Mouse (Mus musculus) midbrain, postnatal 0 days (tissue): Measurements from ENCODE around the gene Tent5c. TPM values are rescaled to one million over a fixed set of nuclear protein-coding genes. Genes with fewer than 3 reads are reported as not detected.
A peak's percentile ranks its signal among the peaks of the same experiment; 100 is the strongest.
"Not testable (repeated sequence)": the region's sequence is repeated elsewhere in the genome, so short reads cannot be mapped to it uniquely, and the experiment has no call there.

Experiments used
- ATAC-seq: fragments of 200-750 bp; cut with Nextera tagmentation; 2 replicates; pipeline ENCODE4 v1.8.0; 2017; ENCODE audit warnings: moderate number of reproducible peaks, mild to moderate bottlenecking, moderate TSS enrichment, moderate library complexity; ENCODE audit not compliant: low FRiP score
- DNase-seq: peaks from one replicate; pipeline ENCODE4 v3.0.0-alpha.2; 2015; ENCODE audit warnings: low spot score
- H3K27ac ChIP-seq: fragments of 300-500 bp; sonication (generic); 2 replicates; pipeline ENCODE4 v1.5.1; 2014; ENCODE audit warnings: low read depth, mild to moderate bottlenecking, low read length, mixed read lengths
- H3K27me3 ChIP-seq: fragments of 300-500 bp; sonication (generic); 2 replicates; pipeline ENCODE4 v1.6.1; 2014; ENCODE audit warnings: low read length, control low read depth, mixed read lengths; ENCODE audit not compliant: insufficient read depth
- H3K36me3 ChIP-seq: fragments of 300-500 bp; sonication (generic); 2 replicates; pipeline ENCODE4 v1.6.1; 2014; ENCODE audit warnings: low read length, control low read depth, mixed read lengths; ENCODE audit not compliant: insufficient read depth
- H3K4me1 ChIP-seq: fragments of 300-500 bp; sonication (generic); 2 replicates; pipeline ENCODE4 v1.6.1; 2014; ENCODE audit warnings: mild to moderate bottlenecking, control low read depth, antibody characterized with exemption, low read length, mixed read lengths; ENCODE audit not compliant: insufficient read depth
- H3K4me2 ChIP-seq: fragments of 300-500 bp; sonication (generic); 2 replicates; pipeline ENCODE4 v1.6.1; 2014; ENCODE audit warnings: low read depth, mild to moderate bottlenecking, low read length, mixed read lengths; ENCODE audit not compliant: poor library complexity, severe bottlenecking
- H3K4me3 ChIP-seq: fragments of 300-500 bp; sonication (generic); 2 replicates; pipeline ENCODE4 v1.5.1; 2014; ENCODE audit warnings: low read depth, mild to moderate bottlenecking, low read length, moderate library complexity
- H3K9ac ChIP-seq: fragments of 300-500 bp; sonication (generic); replicated peaks from 2 replicates; pipeline ENCODE4 v1.6.1; 2014; ENCODE audit warnings: mild to moderate bottlenecking, low read length, moderate library complexity, mixed read lengths; ENCODE audit not compliant: poor library complexity, severe bottlenecking
- H3K9me3 ChIP-seq: fragments of 300-500 bp; sonication (generic); 2 replicates; pipeline ENCODE4 v1.6.1; 2016; ENCODE audit warnings: low read length, control low read depth
- CTCF ChIP-seq: IDR thresholded peaks from 2 replicates; pipeline ENCODE4 v1.5.1; 2016; ENCODE audit warnings: antibody characterized with exemption, mild to moderate bottlenecking
- WGBS: fragments of 180-500 bp; shearing (Covaris S2); extraction: QIAGEN DNeasy Blood & Tissue Kit; methylation state at CpG from one replicate; pipeline ENCODE4 v1.1.7; 2014; 5-methylcytosine and 5-hydroxymethylcytosine counted together
- polyA plus RNA-seq: library from polyadenylated mRNA; unstranded; fragments of >200 nt; fragmentation: Nextera tagmentation; extraction: Ambion mirVana; gene quantifications from 2 replicates; pipeline ENCODE4 v1.2.1, GENCODE M21; 2015
- total RNA-seq: library from RNA; depleted of rRNA; stranded (reverse); fragments of >200 nt; gene quantifications from 2 replicates; pipeline ENCODE4 v1.2.3, GENCODE M21; 2014

Gene Tent5c
- total and polyA plus RNA-seq, 2 experiments from 2014 or later, result 0.69 to 1.9 TPM

DNA sequence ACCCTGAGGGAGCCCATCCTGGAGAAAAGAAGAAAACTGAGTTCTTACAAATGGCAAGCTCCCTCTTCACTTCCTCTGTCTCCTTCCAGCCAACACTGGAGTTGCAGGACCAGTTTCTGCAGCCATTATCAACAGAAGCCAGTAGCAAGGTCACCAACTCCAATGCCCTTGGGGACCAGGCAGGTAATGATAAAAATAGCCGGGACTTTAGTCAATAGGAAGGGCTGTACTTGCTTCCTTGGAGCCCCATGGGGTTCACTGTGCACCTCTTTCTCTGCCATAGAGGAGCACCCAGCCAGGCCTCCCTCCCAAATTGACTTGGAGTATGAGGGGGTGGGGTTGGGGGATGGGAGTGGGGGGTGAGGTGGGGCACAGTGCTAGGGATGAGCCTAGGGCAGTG lies 70.7 kb downstream of the Tent5c start:
- Histone ChIP-seq H3K4me2 (no peak overlapping the region), H3K27ac (no peak overlapping the region), H3K36me3 (no peaks in the 10 kb centered on the region), H3K27me3 (no peaks in the 10 kb centered on the region), H3K9me3 (no peaks in the 10 kb centered on the region), H3K9ac (no peak overlapping the region), H3K4me1 (no peaks in the 10 kb centered on the region), H3K4me3 (no peak overlapping the region)
- no peak for TF ChIP-seq CTCF
- WGBS, result 65% methylated on average over 1 of the region's 1 CpGs
- DNase-seq (no peak), ATAC-seq (no peak)

DNA sequence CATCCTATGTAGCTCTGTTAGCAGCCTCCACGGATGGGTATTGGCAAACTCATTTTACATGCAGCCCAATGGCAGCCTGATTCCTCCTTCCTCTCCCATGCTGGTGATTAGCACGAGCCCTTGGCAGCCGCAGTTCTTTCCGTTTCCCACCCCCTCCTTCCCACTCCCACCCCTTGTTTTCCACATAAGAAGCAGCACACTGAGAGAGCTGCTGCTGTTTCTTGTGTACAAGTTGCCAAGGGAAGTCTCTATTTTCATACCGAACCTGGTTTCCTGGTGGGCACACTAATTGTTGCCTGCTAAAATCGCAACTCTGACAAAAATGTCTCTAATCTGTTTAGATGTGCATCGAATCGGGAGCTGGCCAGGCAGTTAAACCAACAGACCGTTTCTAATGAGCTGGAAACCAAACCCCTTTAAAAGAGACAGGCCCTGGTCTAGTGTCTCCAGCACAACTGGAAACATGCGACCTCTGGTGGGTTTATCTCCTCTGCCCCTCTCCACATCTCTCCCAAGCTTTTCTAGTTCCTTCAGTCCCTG lies 71.3 kb downstream of the Tent5c start:
- H3K4me3 ChIP-seq, result no peak overlapping the region
- peak; percentile 11; the same call in 1 of the 2 replicates for TF ChIP-seq CTCF
- WGBS, result 9% methylated on average over 10 of the region's 10 CpGs

DNA sequence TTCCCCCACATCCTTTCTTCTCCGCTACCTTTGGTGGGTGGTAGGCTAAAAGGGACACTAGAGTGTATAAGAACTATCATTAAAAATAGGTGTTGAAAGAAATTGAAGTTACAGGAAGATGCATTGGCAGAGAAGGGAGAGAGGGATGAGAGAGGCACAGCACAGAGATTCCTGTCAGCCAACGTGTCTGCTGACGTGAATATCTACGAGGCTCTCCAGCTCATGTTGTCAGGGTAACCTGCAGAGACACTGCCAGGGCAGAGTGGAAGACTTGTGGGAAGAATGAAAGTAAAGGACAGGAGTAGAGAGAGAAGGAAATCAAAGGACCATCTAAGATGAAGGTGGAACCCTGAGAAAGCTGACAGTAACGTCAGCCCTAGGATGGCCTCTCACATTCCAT lies 73.5 kb downstream of the Tent5c start:
- 72% methylated on average over 5 of the region's 5 CpGs for WGBS
- no peak overlapping the region for H3K4me2 ChIP-seq
- ATAC-seq, result no peak

More for the DNA sequence above, 71.3 kb downstream of the Tent5c start:
- ATAC-seq (peak; percentile 59; the same call in 1 of the 2 replicates), DNase-seq (peak; percentile 73)
- Histone ChIP-seq H3K9me3 (no peaks in the 10 kb centered on the region), H3K27ac (no peak overlapping the region), H3K27me3 (no peaks in the 10 kb centered on the region), H3K4me2 (peak overlapping the region; percentile 19; the same call in 1 of the 2 replicates), H3K9ac (no peak overlapping the region), H3K4me1 (no peaks in the 10 kb centered on the region), H3K36me3 (no peaks in the 10 kb centered on the region)

DNA sequence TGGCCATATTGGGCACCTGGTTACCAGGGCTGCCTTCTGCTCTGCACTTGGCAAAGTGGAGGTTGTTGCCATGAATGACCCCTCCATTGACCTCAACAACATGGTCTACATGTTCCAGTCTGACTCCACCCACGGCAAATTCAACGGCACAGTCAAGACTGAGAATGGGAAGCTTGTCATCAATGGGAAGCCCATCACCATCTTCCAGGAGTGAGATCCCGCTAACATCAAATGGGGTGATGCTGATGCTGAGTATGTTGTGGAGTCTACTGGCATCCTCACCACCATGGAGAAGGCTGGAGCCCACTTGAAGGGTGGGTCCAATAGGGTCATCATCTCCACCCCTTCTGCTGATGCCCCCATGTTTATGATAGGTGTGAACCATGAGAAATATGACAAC lies 75.5 kb downstream of the Tent5c start:
- H3K27ac ChIP-seq, H3K27me3 ChIP-seq, H3K4me1 ChIP-seq, H3K4me2 ChIP-seq, H3K9ac ChIP-seq, H3K9me3 ChIP-seq, H3K4me3 ChIP-seq, H3K36me3 ChIP-seq, DNase-seq, ATAC-seq: not testable (repeated sequence)
- WGBS, result 93% methylated on average over 3 of the region's 3 CpGs

More for the DNA sequence above, 73.5 kb downstream of the Tent5c start:
- Histone ChIP-seq H3K9me3 (no peaks in the 10 kb centered on the region), H3K27ac (no peak overlapping the region), H3K4me1 (no peaks in the 10 kb centered on the region), H3K9ac (no peak overlapping the region), H3K36me3 (no peaks in the 10 kb centered on the region), H3K27me3 (no peaks in the 10 kb centered on the region), H3K4me3 (no peak overlapping the region)
- no peak for TF ChIP-seq CTCF
- no peak for DNase-seq

DNA sequence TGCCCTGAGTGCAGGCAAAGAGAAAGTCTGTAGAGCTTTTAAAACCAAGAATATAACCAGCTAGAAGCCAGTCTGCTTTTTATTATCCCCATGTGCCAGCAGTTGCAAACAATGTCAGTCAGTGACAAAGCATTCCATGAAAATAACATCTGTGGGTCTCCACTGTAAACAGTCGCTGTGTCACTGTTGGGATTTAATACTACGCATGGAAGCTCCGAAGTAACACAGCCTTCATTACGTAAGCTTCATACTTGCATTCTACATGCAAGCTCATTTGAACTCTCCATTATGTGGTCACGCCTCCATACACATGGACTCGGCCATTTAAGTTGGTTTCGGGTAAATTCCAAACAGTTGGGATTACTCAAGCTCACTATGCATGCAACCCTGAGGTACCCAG lies 77.2 kb downstream of the Tent5c start:
- no peaks in the 10 kb centered on the region for H3K36me3 ChIP-seq
- DNase-seq (no peak), ATAC-seq (no peak)
- no peak overlapping the region for H3K27ac ChIP-seq
- no peak for TF ChIP-seq CTCF
- H3K9me3 ChIP-seq, result no peaks in the 10 kb centered on the region
- no peaks in the 10 kb centered on the region for H3K27me3 ChIP-seq
- no peaks in the 10 kb centered on the region for H3K4me1 ChIP-seq
- H3K9ac ChIP-seq, result no peak overlapping the region
- WGBS, result 91% methylated on average over 7 of the region's 7 CpGs
- H3K4me2 ChIP-seq, result no peak overlapping the region
- no peak overlapping the region for H3K4me3 ChIP-seq

DNA sequence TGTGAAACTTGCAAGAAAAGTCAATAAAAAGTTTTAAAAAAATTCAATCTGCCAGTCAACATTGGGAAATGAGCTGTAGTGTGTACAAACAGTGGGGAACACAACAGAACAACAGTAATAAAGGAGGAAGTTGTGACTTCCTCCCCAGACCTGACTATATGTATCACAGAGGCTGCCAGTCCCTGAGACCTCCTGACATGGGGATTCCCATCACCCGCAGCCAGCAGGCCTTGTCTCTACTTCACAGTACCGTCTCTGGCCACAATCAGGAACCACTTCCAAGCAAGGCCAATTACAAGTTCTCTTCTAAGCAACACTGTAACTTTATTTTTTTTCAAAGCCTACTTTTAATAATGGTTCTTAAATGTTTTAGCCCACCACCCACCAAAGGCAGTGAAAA lies 79.8 kb downstream of the Tent5c start:
- WGBS, result 88% methylated on average over 2 of the region's 2 CpGs
- H3K4me2 ChIP-seq, result no peak overlapping the region
- no peaks in the 10 kb centered on the region for H3K36me3 ChIP-seq
- ATAC-seq (no peak), DNase-seq (no peak)
- H3K27ac ChIP-seq, result no peak overlapping the region
- no peak for TF ChIP-seq CTCF
- H3K4me3 ChIP-seq, result no peak overlapping the region
- no peaks in the 10 kb centered on the region for H3K4me1 ChIP-seq
- H3K9me3 ChIP-seq, result no peaks in the 10 kb centered on the region
- no peaks in the 10 kb centered on the region for H3K27me3 ChIP-seq
- H3K9ac ChIP-seq, result no peak overlapping the region
